Mouse (Mus musculus): Measurements from ENCODE around the gene Sdhaf3. TPM values are rescaled to one million over a fixed set of nuclear protein-coding genes. Genes with fewer than 3 reads are reported as not detected.

Gene Sdhaf3
- total and polyA plus RNA-seq, 2 experiments from 2014 or later: 3.9 to 5.6 TPM

GRCm38 (mm10) chr6:7003085-7003484, 47.3 kb downstream of the Sdhaf3 start:
- H3K36me3 ChIP-seq (replicated peaks; ENCODE audit: control insufficient read depth, insufficient read depth, low read length): no peaks in the 10 kb centered on the region
- WGBS: 75% methylated on average over 4 of the region's 4 CpGs
- no peaks in the 10 kb centered on the region for H3K9me3 ChIP-seq (replicated peaks; ENCODE audit: control insufficient read depth, low read length)
- ATAC-seq (ENCODE audit: insufficient read depth, low read depth) (no peak), DNase-seq (ENCODE audit: low spot score) (peak; percentile 5)
- H3K27me3 ChIP-seq (ENCODE audit: control insufficient read depth, insufficient read depth, low read length): no peaks in the 10 kb centered on the region
- no peak overlapping the region for H3K9ac ChIP-seq (replicated peaks; ENCODE audit: low read depth, low read length)
- no peak overlapping the region for H3K27ac ChIP-seq (ENCODE audit: low read depth)
- no peak overlapping the region for H3K4me2 ChIP-seq (ENCODE audit: low read depth, low read length)
- no peak for TF ChIP-seq EP300 (IDR thresholded peaks at IDR 0.05; ENCODE audit: low read depth)
- TF ChIP-seq CTCF (IDR thresholded peaks at IDR 0.05; ENCODE audit: low read depth): peak; percentile 26; the same call in 1 of the 2 replicates
- H3K4me1 ChIP-seq (ENCODE audit: control insufficient read depth, insufficient read depth): no peaks in the 10 kb centered on the region
- H3K4me3 ChIP-seq (ENCODE audit: low read depth, low read length): no peak overlapping the region

DNA sequence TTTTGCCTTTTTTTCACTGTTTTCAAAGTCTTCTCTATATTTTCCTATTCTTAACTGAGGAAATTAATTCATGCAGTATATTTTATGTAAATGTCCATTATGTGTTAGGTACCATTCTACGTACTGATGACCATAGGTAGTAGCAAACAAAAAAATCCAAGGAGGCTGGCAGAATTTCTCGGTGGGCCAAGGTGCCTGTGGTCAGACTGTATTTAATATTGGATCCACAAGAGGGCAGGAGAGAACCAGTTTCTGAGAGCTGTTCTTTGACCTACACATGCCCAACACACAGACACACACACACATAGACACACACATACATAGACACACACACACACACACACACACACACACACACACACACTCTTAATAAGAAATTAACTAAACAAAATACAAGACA, 48.2 kb downstream of the Sdhaf3 start:
- Histone ChIP-seq H3K9ac (replicated peaks; ENCODE audit: low read depth, low read length) (no peak overlapping the region), H3K4me1 (ENCODE audit: control insufficient read depth, insufficient read depth) (no peaks in the 10 kb centered on the region), H3K4me3 (ENCODE audit: low read depth, low read length) (no peak overlapping the region), H3K36me3 (replicated peaks; ENCODE audit: control insufficient read depth, insufficient read depth, low read length) (no peaks in the 10 kb centered on the region), H3K27ac (ENCODE audit: low read depth) (no peak overlapping the region), H3K4me2 (ENCODE audit: low read depth, low read length) (no peak overlapping the region), H3K9me3 (replicated peaks; ENCODE audit: control insufficient read depth, low read length) (no peaks in the 10 kb centered on the region), H3K27me3 (ENCODE audit: control insufficient read depth, insufficient read depth, low read length) (no peaks in the 10 kb centered on the region)
- 62% methylated on average over 2 of the region's 2 CpGs for WGBS
- no peak for DNase-seq (ENCODE audit: low spot score)
- TF ChIP-seq EP300 (IDR thresholded peaks at IDR 0.05; ENCODE audit: low read depth): no peak
- peak; percentile 42 for TF ChIP-seq CTCF (IDR thresholded peaks at IDR 0.05; ENCODE audit: low read depth)
- ATAC-seq (ENCODE audit: insufficient read depth, low read depth): no peak

- Histone ChIP-seq H3K4me3 (ENCODE audit: low read depth, low read length) (no peak overlapping the region), H3K4me2 (ENCODE audit: low read depth, low read length) (no peak overlapping the region), H3K4me1 (ENCODE audit: control insufficient read depth, insufficient read depth) (no peaks in the 10 kb centered on the region), H3K36me3 (replicated peaks; ENCODE audit: control insufficient read depth, insufficient read depth, low read length) (no peaks in the 10 kb centered on the region; the same call in 1 of the 2 replicates), H3K27ac (ENCODE audit: low read depth) (no peak overlapping the region), H3K9ac (replicated peaks; ENCODE audit: low read depth, low read length) (no peak overlapping the region), H3K9me3 (replicated peaks; ENCODE audit: control insufficient read depth, low read length) (no peaks in the 10 kb centered on the region), H3K27me3 (ENCODE audit: control insufficient read depth, insufficient read depth, low read length) (no peaks in the 10 kb centered on the region)
- TF ChIP-seq EP300 (IDR thresholded peaks at IDR 0.05; ENCODE audit: low read depth): no peak
- no peak for TF ChIP-seq CTCF (IDR thresholded peaks at IDR 0.05; ENCODE audit: low read depth)
- no peak for DNase-seq (ENCODE audit: low spot score)
- ATAC-seq (ENCODE audit: insufficient read depth, low read depth): no peak
- 61% methylated on average over 6 of the region's 6 CpGs for WGBS
Measured at GRCm38 (mm10) chr6:7038087-7038486, 82.3 kb downstream of the Sdhaf3 start.

GRCm38 (mm10) chr6:7038835-7039234, 83.0 kb downstream of the Sdhaf3 start:
- no peak overlapping the region for H3K4me2 ChIP-seq (ENCODE audit: low read depth, low read length)
- H3K9ac ChIP-seq (replicated peaks; ENCODE audit: low read depth, low read length): no peak overlapping the region
- H3K9me3 ChIP-seq (replicated peaks; ENCODE audit: control insufficient read depth, low read length): no peaks in the 10 kb centered on the region
- H3K4me1 ChIP-seq (ENCODE audit: control insufficient read depth, insufficient read depth): no peaks in the 10 kb centered on the region
- H3K27ac ChIP-seq (ENCODE audit: low read depth): no peak overlapping the region
- no peak for TF ChIP-seq EP300 (IDR thresholded peaks at IDR 0.05; ENCODE audit: low read depth)
- no peak for TF ChIP-seq CTCF (IDR thresholded peaks at IDR 0.05; ENCODE audit: low read depth)
- H3K4me3 ChIP-seq (ENCODE audit: low read depth, low read length): no peak overlapping the region
- 91% methylated on average over 5 of the region's 5 CpGs for WGBS
- no peaks in the 10 kb centered on the region; the same call in 1 of the 2 replicates for H3K36me3 ChIP-seq (replicated peaks; ENCODE audit: control insufficient read depth, insufficient read depth, low read length)
- ATAC-seq (ENCODE audit: insufficient read depth, low read depth): no peak
- no peaks in the 10 kb centered on the region for H3K27me3 ChIP-seq (ENCODE audit: control insufficient read depth, insufficient read depth, low read length)
- DNase-seq (ENCODE audit: low spot score): no peak

GRCm38 (mm10) chr6:7041912-7042311, 86.1 kb downstream of the Sdhaf3 start:
- DNase-seq (ENCODE audit: low spot score) (no peak), ATAC-seq (ENCODE audit: insufficient read depth, low read depth) (no peak)
- Histone ChIP-seq H3K4me3 (ENCODE audit: low read depth, low read length) (no peak overlapping the region), H3K36me3 (replicated peaks; ENCODE audit: control insufficient read depth, insufficient read depth, low read length) (no peaks in the 10 kb centered on the region; the same call in 1 of the 2 replicates), H3K9me3 (replicated peaks; ENCODE audit: control insufficient read depth, low read length) (no peaks in the 10 kb centered on the region), H3K27me3 (ENCODE audit: control insufficient read depth, insufficient read depth, low read length) (no peaks in the 10 kb centered on the region), H3K4me1 (ENCODE audit: control insufficient read depth, insufficient read depth) (no peaks in the 10 kb centered on the region), H3K4me2 (ENCODE audit: low read depth, low read length) (no peak overlapping the region), H3K9ac (replicated peaks; ENCODE audit: low read depth, low read length) (no peak overlapping the region), H3K27ac (ENCODE audit: low read depth) (no peak overlapping the region)
- WGBS: 41% methylated on average over 1 of the region's 1 CpGs
- TF ChIP-seq CTCF (IDR thresholded peaks at IDR 0.05; ENCODE audit: low read depth): no peak
- TF ChIP-seq EP300 (IDR thresholded peaks at IDR 0.05; ENCODE audit: low read depth): no peak

GRCm38 (mm10) chr6:7062819-7063218, 107.0 kb downstream of the Sdhaf3 start:
- 90% methylated on average over 3 of the region's 3 CpGs for WGBS
- Histone ChIP-seq H3K27ac (ENCODE audit: low read depth) (no peak overlapping the region), H3K4me1 (ENCODE audit: control insufficient read depth, insufficient read depth) (no peaks in the 10 kb centered on the region), H3K27me3 (ENCODE audit: control insufficient read depth, insufficient read depth, low read length) (no peaks in the 10 kb centered on the region), H3K4me3 (ENCODE audit: low read depth, low read length) (no peak overlapping the region), H3K9ac (replicated peaks; ENCODE audit: low read depth, low read length) (no peak overlapping the region), H3K4me2 (ENCODE audit: low read depth, low read length) (no peak overlapping the region), H3K36me3 (replicated peaks; ENCODE audit: control insufficient read depth, insufficient read depth, low read length) (no peaks in the 10 kb centered on the region), H3K9me3 (replicated peaks; ENCODE audit: control insufficient read depth, low read length) (no peaks in the 10 kb centered on the region)
- DNase-seq (ENCODE audit: low spot score) (no peak), ATAC-seq (ENCODE audit: insufficient read depth, low read depth) (no peak)
- no peak for TF ChIP-seq EP300 (IDR thresholded peaks at IDR 0.05; ENCODE audit: low read depth)
- TF ChIP-seq CTCF (IDR thresholded peaks at IDR 0.05; ENCODE audit: low read depth): no peak

All from heart, postnatal 0 days (tissue).